Comparison of ENCODE assay signal across 8 mouse cellular contexts in the genomic region with DNA sequence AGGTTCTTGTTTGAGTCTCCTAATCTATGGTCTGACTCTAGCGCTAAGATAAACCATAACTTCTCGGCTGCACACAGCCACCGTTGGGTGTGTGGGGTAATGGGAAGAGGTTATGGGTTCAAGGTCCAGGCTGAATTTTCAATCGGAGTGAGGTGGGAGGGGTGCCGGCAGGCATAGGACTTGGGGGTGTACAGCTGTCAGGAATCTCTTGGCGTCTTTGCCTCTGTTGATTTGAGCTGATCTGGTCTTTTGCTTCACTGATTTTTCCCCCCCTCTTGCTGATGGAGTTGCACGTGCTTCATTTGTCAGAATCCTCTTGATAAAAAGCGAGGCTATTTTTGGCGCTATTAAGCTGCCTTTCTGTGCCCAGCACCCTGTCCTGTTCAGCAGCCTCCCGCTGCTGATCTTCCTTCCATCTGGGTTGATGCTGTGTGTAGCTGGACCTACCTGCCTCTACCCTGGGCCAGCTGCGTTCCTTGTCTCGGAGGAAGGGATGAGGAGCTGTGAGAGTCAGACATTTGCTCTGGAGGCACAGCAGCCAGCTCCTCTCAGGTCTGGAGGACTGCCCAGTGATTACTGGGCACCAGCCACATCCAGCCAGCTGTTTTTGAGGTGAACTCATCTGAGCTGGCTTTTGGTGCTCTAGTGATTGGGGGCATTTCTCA. TPM values are rescaled to one million over a fixed set of nuclear protein-coding genes. Genes with fewer than 3 reads are reported as not detected.
DNase-seq lines count a peak whose midpoint lies in the region; ATAC-seq and TF ChIP-seq lines count a peak whose summit lies in the region.

No protein-coding gene starts in this region.

- H3ac ChIP-seq in myocyte (ENCODE audit: control insufficient read depth, insufficient read length): no peak overlapping the region

- no peaks in the 10 kb centered on the region for H3K27me3 ChIP-seq in lung, embryonic 15.5 days
- no peaks in the 10 kb centered on the region for H3K27me3 ChIP-seq in forebrain, embryonic 13.5 days
- no peaks in the 10 kb centered on the region for H3K27me3 ChIP-seq in kidney, embryonic 14.5 days (ENCODE audit: control insufficient read depth, insufficient read depth, low read length)
- H3K27me3 ChIP-seq in myocyte (ENCODE audit: control insufficient read depth, insufficient read depth, insufficient read length): no peaks in the 10 kb centered on the region

- no peaks in the 10 kb centered on the region for H3K36me3 ChIP-seq in lung, embryonic 15.5 days
- peaks cover 16% of the 10 kb centered on the region; the same call in 1 of the 2 replicates for H3K36me3 ChIP-seq in forebrain, embryonic 13.5 days (ENCODE audit: poor library complexity, severe bottlenecking)
- no peaks in the 10 kb centered on the region; the same call in 1 of the 2 replicates for H3K36me3 ChIP-seq in kidney, embryonic 14.5 days (ENCODE audit: control insufficient read depth, insufficient read depth, low read length)
- no peaks in the 10 kb centered on the region for H3K36me3 ChIP-seq in myocyte (ENCODE audit: control insufficient read depth, insufficient read depth)

- WGBS in lung, embryonic 15.5 days: 29% methylated on average over 12 of the region's 12 CpGs
- WGBS in forebrain, embryonic 13.5 days: 43% methylated on average over 12 of the region's 12 CpGs
- 63% methylated on average over 12 of the region's 12 CpGs for WGBS in kidney, embryonic 14.5 days

- H3K9ac ChIP-seq in lung, embryonic 15.5 days: peak overlapping the region; percentile 10; the same call in 1 of the 2 replicates
- peak overlapping the region; percentile 60 for H3K9ac ChIP-seq in forebrain, embryonic 13.5 days
- H3K9ac ChIP-seq in kidney, embryonic 14.5 days (ENCODE audit: low read depth, low read length): no peak overlapping the region

- H3K4me3 ChIP-seq in lung, embryonic 15.5 days: peak overlapping the region; percentile 88
- H3K4me3 ChIP-seq in forebrain, embryonic 13.5 days: peak overlapping the region; percentile 90
- peak overlapping the region; percentile 11; the same call in 1 of the 2 replicates for H3K4me3 ChIP-seq in kidney, embryonic 14.5 days (ENCODE audit: low read length)
- H3K4me3 ChIP-seq in myocyte: peak overlapping the region; percentile 26

- H3K4me2 ChIP-seq in lung, embryonic 15.5 days: peak overlapping the region; percentile 89
- peak overlapping the region; percentile 95 for H3K4me2 ChIP-seq in forebrain, embryonic 13.5 days
- H3K4me2 ChIP-seq in kidney, embryonic 14.5 days (replicated peaks; ENCODE audit: low read depth, low read length): peak overlapping the region; percentile 31
- H3K4me2 ChIP-seq in myocyte (ENCODE audit: low read depth): peak overlapping the region; percentile 64

- no peak for TF ChIP-seq POLR2A in myocyte (IDR thresholded peaks at IDR 0.05; ENCODE audit: insufficient read length, low read depth)

- H3K4me1 ChIP-seq in lung, embryonic 15.5 days: peaks cover 72% of the 10 kb centered on the region
- H3K4me1 ChIP-seq in forebrain, embryonic 13.5 days: peaks cover 84% of the 10 kb centered on the region
- H3K4me1 ChIP-seq in kidney, embryonic 14.5 days (ENCODE audit: control insufficient read depth, insufficient read depth, low read length): peaks cover 35% of the 10 kb centered on the region

- no peak for DNase-seq in lung, postnatal 4 days
- no peak for DNase-seq in left cerebral cortex, adult 8-10 months (ENCODE audit: low spot score in 2 of 2)
- no peak for DNase-seq in left cerebral cortex, postnatal 36 days (ENCODE audit: low spot score in 2 of 2)
- DNase-seq in thymus, postnatal 10 days (ENCODE audit: low spot score in 2 of 2): no peak

- H3K27ac ChIP-seq in lung, embryonic 15.5 days: no peak overlapping the region
- H3K27ac ChIP-seq in forebrain, embryonic 13.5 days: no peak overlapping the region
- H3K27ac ChIP-seq in kidney, embryonic 14.5 days (ENCODE audit: low read depth, low read length): no peak overlapping the region

- ATAC-seq in lung, embryonic 15.5 days (ENCODE audit: borderline replicate concordance, extremely low read depth, low FRiP score, low TSS enrichment): no peak
- no peak for ATAC-seq in forebrain, embryonic 13.5 days
- no peak for ATAC-seq in kidney, embryonic 14.5 days (ENCODE audit: low FRiP score, low TSS enrichment)

- peaks cover 54% of the 10 kb centered on the region for H3K79me2 ChIP-seq in myocyte (ENCODE audit: control insufficient read depth, insufficient read depth)

- H3K9me3 ChIP-seq in lung, embryonic 15.5 days: no peaks in the 10 kb centered on the region
- no peaks in the 10 kb centered on the region for H3K9me3 ChIP-seq in forebrain, embryonic 13.5 days (replicated peaks)
- no peaks in the 10 kb centered on the region for H3K9me3 ChIP-seq in kidney, embryonic 14.5 days (ENCODE audit: control insufficient read depth, low read length)

- intact Hi-C loops in left cerebral cortex, postnatal 36 days (cut with DNase I): no loop called here

TF ChIP-seq in myocyte, 11 proteins besides CTCF, POLR2A, EP300 and RAD21:
- TF ChIP-seq CEBPB (IDR thresholded peaks at IDR 0.05; ENCODE audit: insufficient read depth, poor library complexity, severe bottlenecking) (no peak), SRF (IDR thresholded peaks at IDR 0.05; ENCODE audit: control insufficient read depth, insufficient read length, low read depth) (no peak), REST (IDR thresholded peaks at IDR 0.05; ENCODE audit: insufficient read depth, insufficient read length) (no peak), MYOD1 (IDR thresholded peaks at IDR 0.05; ENCODE audit: control insufficient read depth in 1 of 3, insufficient read length in 2 of 3, low read depth in 2 of 3) (no peak), POLR2AphosphoS2 (IDR thresholded peaks at IDR 0.05; ENCODE audit: insufficient read length, low read depth) (no peak), MYOG (IDR thresholded peaks at IDR 0.05; ENCODE audit: control insufficient read depth in 1 of 3, insufficient read depth in 1 of 3, insufficient read length in 2 of 3, low read depth in 2 of 3) (no peak), TCF3 (IDR thresholded peaks at IDR 0.05; ENCODE audit: insufficient read length, low read depth) (no peak)

RNA-seq across cellular contexts. Expression of a gene that starts 3.0 kb away (rescaled TPM):
- polyA plus RNA-seq in lung, embryonic 15.5 days (2015; fragmentation: Nextera tagmentation; extraction: Ambion mirVana): 8.6 and 8.9 TPM in 2 replicates
- 11.5 and 13.5 TPM in 2 replicates for polyA plus RNA-seq in forebrain, embryonic 13.5 days (2015; fragmentation: Nextera tagmentation; extraction: Ambion mirVana)
- 9.2 and 10.0 TPM in 2 replicates for polyA plus RNA-seq in kidney, embryonic 14.5 days (2014; fragmentation: Nextera tagmentation; extraction: Ambion mirVana)
- 16.8 TPM for polyA plus RNA-seq in myocyte (2012; fragmentation: generic; extraction: Trizol)
- total RNA-seq in left cerebral cortex, adult 8-10 months (2022): 100 to 1,000 TPM; 114 to 143 (median 128) TPM
- total RNA-seq in left cerebral cortex, postnatal 36 days (2021): 100 to 1,000 TPM in 1 of 2 experiments, 10 to 100 TPM in 1; 89.8 to 116 TPM

RNA-seq across cellular contexts. Expression of a gene that starts 26.6 kb away (rescaled TPM):
- polyA plus RNA-seq in lung, embryonic 15.5 days (2015; fragmentation: Nextera tagmentation; extraction: Ambion mirVana): 11.0 and 13.1 TPM in 2 replicates
- polyA plus RNA-seq in forebrain, embryonic 13.5 days (2015; fragmentation: Nextera tagmentation; extraction: Ambion mirVana): 11.3 and 14.4 TPM in 2 replicates
- polyA plus RNA-seq in kidney, embryonic 14.5 days (2014; fragmentation: Nextera tagmentation; extraction: Ambion mirVana): 9.6 and 11.8 TPM in 2 replicates
- polyA plus RNA-seq in myocyte (2012; fragmentation: generic; extraction: Trizol): 0.83 TPM
- total RNA-seq in left cerebral cortex, adult 8-10 months (2022): 10 to 100 TPM; 27.0 to 33.4 (median 28.7) TPM
- total RNA-seq in left cerebral cortex, postnatal 36 days (2021): 10 to 100 TPM; 29.0 to 38.5 TPM

RNA-seq across cellular contexts. Expression of a gene that starts 31.0 kb away (rescaled TPM):
- 0.96 and 2.1 TPM in 2 replicates for polyA plus RNA-seq in lung, embryonic 15.5 days (2015; fragmentation: Nextera tagmentation; extraction: Ambion mirVana)
- 0.31 and 0.67 TPM in 2 replicates for polyA plus RNA-seq in forebrain, embryonic 13.5 days (2015; fragmentation: Nextera tagmentation; extraction: Ambion mirVana)
- not detected in 2 replicates for polyA plus RNA-seq in kidney, embryonic 14.5 days (2014; fragmentation: Nextera tagmentation; extraction: Ambion mirVana)
- polyA plus RNA-seq in myocyte (2012; fragmentation: generic; extraction: Trizol): not detected
- under 1 TPM; 0.41 to 0.88 (median 0.65) TPM for total RNA-seq in left cerebral cortex, adult 8-10 months (2022)
- total RNA-seq in left cerebral cortex, postnatal 36 days (2021): under 1 TPM; 0.32 to 0.35 TPM

Comparison
In these comparisons a context has a peak if more than half of its experiments do, and no peak if none do; other contexts are left out.
1. H3K4me2 ChIP-seq: peak in every context shown above with its lines; median percentile 95 in forebrain, embryonic 13.5 days; 89 in lung, embryonic 15.5 days; 64 in myocyte; 31 in kidney, embryonic 14.5 days.
2. H3K4me3 ChIP-seq: peak in every context shown above with its lines; median percentile 90 in forebrain, embryonic 13.5 days; 88 in lung, embryonic 15.5 days; 26 in myocyte; 11 in kidney, embryonic 14.5 days.